Mouse (Mus musculus) embryonic facial prominence, embryonic 13.5 days (tissue): ENCODE data around the gene Cnmd. TPM values are rescaled to one million over a fixed set of nuclear protein-coding genes. Genes with fewer than 3 reads are reported as not detected.
A peak's percentile ranks its signal among the peaks of the same experiment; 100 is the strongest.

Experiments
- ATAC-seq: fragments of 200-750 bp; cut with Nextera tagmentation; 2 replicates; pipeline ENCODE4 v1.8.0; 2017; ENCODE audit warnings: low read depth; ENCODE audit not compliant: insufficient number of reproducible peaks, insufficient read depth, low FRiP score, low TSS enrichment
- H3K27ac ChIP-seq: fragments of 300-500 bp; sonication (generic); 2 replicates; pipeline ENCODE4 v1.5.1; 2015; ENCODE audit warnings: moderate library complexity, mild to moderate bottlenecking, inconsistent platforms
- H3K27me3 ChIP-seq: fragments of 300-500 bp; sonication (generic); 2 replicates; pipeline ENCODE4 v1.6.1; 2015; ENCODE audit warnings: mild to moderate bottlenecking, inconsistent platforms
- H3K36me3 ChIP-seq: fragments of 300-500 bp; sonication (generic); 2 replicates; pipeline ENCODE4 v1.6.1; 2015; ENCODE audit warnings: mild to moderate bottlenecking, inconsistent platforms
- H3K4me1 ChIP-seq: fragments of 300-500 bp; sonication (generic); 2 replicates; pipeline ENCODE4 v1.6.1; 2015; ENCODE audit warnings: inconsistent platforms
- H3K4me2 ChIP-seq: fragments of 300-500 bp; sonication (generic); 2 replicates; pipeline ENCODE4 v1.6.1; 2015; ENCODE audit warnings: moderate library complexity, mild to moderate bottlenecking, inconsistent platforms
- H3K4me3 ChIP-seq: fragments of 300-500 bp; sonication (generic); 2 replicates; pipeline ENCODE4 v1.5.1; 2015; ENCODE audit warnings: mild to moderate bottlenecking, inconsistent platforms
- H3K9ac ChIP-seq: fragments of 300-500 bp; sonication (generic); 2 replicates; pipeline ENCODE4 v1.6.1; 2015; ENCODE audit warnings: mild to moderate bottlenecking, inconsistent platforms
- H3K9me3 ChIP-seq: fragments of 300-500 bp; sonication (generic); 2 replicates; pipeline ENCODE4 v1.6.1; 2016; ENCODE audit warnings: inconsistent platforms
- WGBS: fragments of 180-500 bp; shearing (Covaris S2); methylation state at CpG from one replicate; pipeline ENCODE4 v1.1.7; 2015; ENCODE audit warnings: mixed read lengths; 5-methylcytosine and 5-hydroxymethylcytosine counted together
- polyA plus RNA-seq: library from polyadenylated mRNA; unstranded; fragments of >200 nt; fragmentation: Nextera tagmentation; extraction: Ambion mirVana; gene quantifications from 2 replicates; pipeline ENCODE4 v1.2.1, GENCODE M21; 2015

Gene Cnmd
- polyA plus RNA-seq, 1 experiment from 2014 or later, result 124 TPM

- Histone ChIP-seq H3K4me1 (peaks cover 3% of the 10 kb centered on the region; the same call in 1 of the 2 replicates), H3K9ac (no peak overlapping the region), H3K27ac (no peak overlapping the region), H3K4me3 (no peak overlapping the region), H3K27me3 (no peaks in the 10 kb centered on the region), H3K36me3 (peaks cover 36% of the 10 kb centered on the region), H3K4me2 (no peak overlapping the region), H3K9me3 (no peaks in the 10 kb centered on the region)
- ATAC-seq, result no peak
- WGBS, result 83% methylated on average over 5 of the region's 5 CpGs
Measured at GRCm38 (mm10) chr14:79594069-79594468, 67.9 kb downstream of the Cnmd start.

GRCm38 (mm10) chr14:79591611-79592010 is 70.4 kb downstream of the Cnmd start:
- H3K9me3 ChIP-seq, result no peaks in the 10 kb centered on the region
- peaks cover 14% of the 10 kb centered on the region for H3K4me1 ChIP-seq
- no peak overlapping the region for H3K27ac ChIP-seq
- 92% methylated on average over 2 of the region's 2 CpGs for whole genome bisulfite sequencing
- H3K4me2 ChIP-seq, result no peak overlapping the region
- no peak overlapping the region for H3K4me3 ChIP-seq
- H3K27me3 ChIP-seq, result no peaks in the 10 kb centered on the region
- no peak for ATAC-seq
- peaks cover 18% of the 10 kb centered on the region for H3K36me3 ChIP-seq
- no peak overlapping the region for H3K9ac ChIP-seq

- Histone ChIP-seq H3K27ac (no peak overlapping the region), H3K4me1 (peaks cover 17% of the 10 kb centered on the region), H3K27me3 (no peaks in the 10 kb centered on the region), H3K4me3 (no peak overlapping the region), H3K9ac (no peak overlapping the region), H3K9me3 (no peaks in the 10 kb centered on the region), H3K36me3 (peaks cover 11% of the 10 kb centered on the region), H3K4me2 (no peak overlapping the region)
- ATAC-seq, result no peak
- 94% methylated on average over 8 of the region's 8 CpGs for WGBS
Measured at GRCm38 (mm10) chr14:79590916-79591315, 71.1 kb downstream of the Cnmd start.

- Histone ChIP-seq H3K9ac (no peak overlapping the region; the same call in 1 of the 2 replicates), H3K27me3 (no peaks in the 10 kb centered on the region), H3K4me3 (no peak overlapping the region), H3K9me3 (no peaks in the 10 kb centered on the region), H3K27ac (no peak overlapping the region), H3K4me2 (peak overlapping the region; percentile 72), H3K4me1 (peaks cover 17% of the 10 kb centered on the region), H3K36me3 (peaks cover 4% of the 10 kb centered on the region; the same call in 1 of the 2 replicates)
- ATAC-seq, result no peak
- 92% methylated on average over 6 of the region's 6 CpGs for WGBS
Measured at GRCm38 (mm10) chr14:79589401-79589800, 72.6 kb downstream of the Cnmd start.

DNA sequence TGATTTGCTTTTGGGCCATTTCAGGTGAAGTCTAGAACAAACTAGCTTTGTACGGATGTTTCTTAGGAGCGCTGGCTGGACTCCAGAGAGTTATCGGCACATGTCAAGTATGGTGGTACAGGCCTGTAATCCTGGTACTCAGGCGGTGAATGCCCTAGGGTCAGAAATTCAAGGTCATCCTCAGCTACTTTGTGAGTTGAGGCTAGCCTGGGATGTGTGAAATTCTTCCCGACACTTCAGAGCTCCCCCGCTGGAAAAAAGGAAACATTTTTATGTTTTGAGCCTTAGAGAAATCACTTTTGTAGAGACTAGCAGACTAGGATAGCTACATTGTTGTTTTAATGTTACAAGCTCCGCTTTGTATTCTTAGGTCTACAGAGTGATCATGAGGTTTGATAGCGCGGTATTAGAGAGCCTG is 73.4 kb downstream of the Cnmd start:
- Histone ChIP-seq H3K4me3 (peak overlapping the region; percentile 74), H3K4me2 (peak overlapping the region; percentile 72), H3K36me3 (no peaks in the 10 kb centered on the region; the same call in 1 of the 2 replicates), H3K9ac (peak overlapping the region; percentile 82; the same call in 1 of the 2 replicates), H3K4me1 (peaks cover 17% of the 10 kb centered on the region), H3K9me3 (no peaks in the 10 kb centered on the region), H3K27me3 (no peaks in the 10 kb centered on the region), H3K27ac (no peak overlapping the region)
- ATAC-seq, result no peak
- WGBS, result 90% methylated on average over 9 of the region's 9 CpGs

GRCm38 (mm10) chr14:79587852-79588229 is 74.1 kb downstream of the Cnmd start:
- 0 out of 2 replicates have a peak, but pooled peaks have one; percentile 6 for ATAC-seq

More at GRCm38 (mm10) chr14:79587852-79588229, 74.1 kb downstream of the Cnmd start:
- Histone ChIP-seq H3K4me1 (peaks cover 17% of the 10 kb centered on the region), H3K4me3 (peak overlapping the region; percentile 74), H3K9me3 (no peaks in the 10 kb centered on the region), H3K4me2 (peak overlapping the region; percentile 72), H3K27ac (peak overlapping the region; percentile 96), H3K9ac (peak overlapping the region; percentile 82), H3K36me3 (peaks cover under 1% of the 10 kb centered on the region), H3K27me3 (no peaks in the 10 kb centered on the region)
- under 1% methylated on average over 9 of the region's 9 CpGs for WGBS

Other genes with a start within 250 kb of the Cnmd start
- 12.6 and 13.3 TPM in 2 replicates for gene Kbtbd7, start 235.7 kb downstream of the Cnmd start, polyA plus RNA-seq
- gene Kbtbd6, start 210.3 kb downstream of the Cnmd start, polyA plus RNA-seq, result 2.6 and 3.1 TPM in 2 replicates
- gene Elf1, start 181.0 kb downstream of the Cnmd start, polyA plus RNA-seq, result 12.9 and 13.1 TPM in 2 replicates
- 53.6 and 54.2 TPM in 2 replicates for gene Wbp4, start 180.7 kb downstream of the Cnmd start, polyA plus RNA-seq
- gene Sugt1, start 74.5 kb downstream of the Cnmd start, polyA plus RNA-seq, result 137 and 150 TPM in 2 replicates
- 4.1 and 4.7 TPM in 2 replicates for gene Pcdh8, start 109.1 kb upstream of the Cnmd start, polyA plus RNA-seq